Mouse (Mus musculus) erythroblast, embryonic 14.5 days (primary cell): ENCODE data around the gene Cacna1c. TPM values are rescaled to one million over a fixed set of nuclear protein-coding genes. Genes with fewer than 3 reads are reported as not detected.

Experiments used
- H3K27me3 ChIP-seq: 2 replicates; pipeline ENCODE4 v1.6.1; 2012; ENCODE audit warnings: inconsistent platforms; ENCODE audit not compliant: control insufficient read depth
- H3K36me3 ChIP-seq: 2 replicates; pipeline ENCODE4 v1.6.1; 2012; ENCODE audit warnings: mild to moderate bottlenecking, inconsistent platforms; ENCODE audit not compliant: control insufficient read depth
- H3K4me1 ChIP-seq: 2 replicates; pipeline ENCODE4 v1.6.1; 2012; ENCODE audit warnings: inconsistent platforms; ENCODE audit not compliant: control insufficient read depth
- H3K4me3 ChIP-seq: replicated peaks from 2 replicates; pipeline ENCODE3; 2012; ENCODE audit warnings: moderate library complexity, mild to moderate bottlenecking, inconsistent platforms
- H3K9me3 ChIP-seq: 2 replicates; pipeline ENCODE4 v1.6.1; 2012; ENCODE audit warnings: low read length, inconsistent platforms, mixed read lengths; ENCODE audit not compliant: control insufficient read depth
- GATA1 ChIP-seq: IDR thresholded peaks from 2 replicates; pipeline ENCODE4 v1.6.1; 2012; ENCODE audit warnings: low read length, inconsistent platforms, mixed read lengths
- TAL1 ChIP-seq: IDR thresholded peaks from 3 replicates; pipeline ENCODE4 v1.6.1; 2012; ENCODE audit warnings: low read length, inconsistent platforms, mixed read lengths
- polyA plus RNA-seq: library from polyadenylated mRNA; stranded (reverse); fragments of >175 nt; gene quantifications from 2 replicates; pipeline ENCODE4 v1.2.3, GENCODE M21; 2012

Gene Cacna1c
- polyA plus RNA-seq, 1 experiment = 0.14 TPM

- no peak overlapping the region for H3K4me3 ChIP-seq
- TF ChIP-seq GATA1 = no peak
- TF ChIP-seq TAL1 = no peak
- no peaks in the 10 kb centered on the region for H3K9me3 ChIP-seq
- H3K36me3 ChIP-seq = no peaks in the 10 kb centered on the region
- no peaks in the 10 kb centered on the region for H3K4me1 ChIP-seq
- H3K27me3 ChIP-seq = no peaks in the 10 kb centered on the region
These were observed 263.1 kb downstream of the Cacna1c start for GRCm38 (mm10) chr6:118933017-118933594.

DNA sequence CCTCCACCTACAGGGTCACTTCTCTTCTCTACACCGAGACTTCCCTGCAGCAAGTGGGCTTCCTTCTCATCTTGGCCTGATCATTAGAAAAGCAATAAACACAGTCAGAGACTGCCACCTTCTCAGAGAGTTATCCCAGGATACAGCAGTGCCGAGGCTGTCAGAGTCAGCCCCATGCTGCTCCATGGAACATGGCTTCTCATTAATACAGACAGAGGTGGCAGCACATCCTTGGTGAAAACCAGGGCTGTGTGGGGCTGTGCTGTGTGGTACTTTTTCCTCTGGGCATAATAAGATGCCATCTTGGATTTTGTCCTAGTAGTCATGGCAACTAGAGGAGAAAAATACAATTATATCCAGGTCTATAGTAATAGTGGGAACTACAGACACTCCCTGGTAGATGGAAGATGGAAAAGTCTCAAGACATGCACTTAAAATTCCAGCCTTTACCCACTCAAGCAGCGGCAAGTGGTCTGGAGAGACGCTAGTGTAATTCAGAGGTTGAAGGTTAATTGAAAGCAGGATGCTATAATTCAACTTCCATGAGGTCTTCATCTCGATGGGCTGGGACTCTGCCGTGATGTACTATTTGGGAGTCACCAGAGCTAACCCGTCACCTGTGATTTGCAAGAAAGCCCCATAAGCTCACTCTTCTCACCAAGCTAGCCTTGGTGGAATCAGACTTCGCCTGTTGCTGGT, 264.1 kb downstream of the Cacna1c start:
- Histone ChIP-seq H3K4me1 (no peaks in the 10 kb centered on the region), H3K9me3 (no peaks in the 10 kb centered on the region), H3K4me3 (no peak overlapping the region), H3K36me3 (no peaks in the 10 kb centered on the region), H3K27me3 (no peaks in the 10 kb centered on the region)
- TF ChIP-seq TAL1 (no peak), GATA1 (no peak)

DNA sequence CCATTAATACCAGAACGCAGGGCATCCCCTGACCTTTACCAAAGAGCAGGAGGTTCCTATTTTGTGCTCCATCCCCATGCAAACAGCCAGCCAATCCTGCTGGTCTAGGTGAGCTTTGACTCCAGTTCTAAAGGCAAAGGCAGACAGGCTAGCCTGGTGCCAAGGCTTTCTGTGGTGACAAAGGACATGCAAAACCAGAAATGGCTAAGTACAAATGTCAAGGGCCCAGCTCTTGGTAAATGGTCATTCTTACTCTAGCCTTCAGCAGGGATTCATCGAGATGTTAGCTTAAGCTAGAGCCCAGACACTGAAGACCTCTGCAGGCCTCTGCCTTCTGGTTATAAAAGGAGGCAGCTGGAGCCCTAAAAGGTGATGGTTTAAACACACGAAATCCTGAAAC, 269.5 kb downstream of the Cacna1c start:
- H3K36me3 ChIP-seq = no peaks in the 10 kb centered on the region
- H3K4me1 ChIP-seq = peaks cover 5% of the 10 kb centered on the region
- no peaks in the 10 kb centered on the region for H3K27me3 ChIP-seq
- H3K9me3 ChIP-seq = no peaks in the 10 kb centered on the region
- no peak overlapping the region for H3K4me3 ChIP-seq
- TF ChIP-seq GATA1 (no peak), TAL1 (no peak)

GRCm38 (mm10) chr6:118924426-118924825, 271.8 kb downstream of the Cacna1c start:
- no peak overlapping the region for H3K4me3 ChIP-seq
- H3K36me3 ChIP-seq = no peaks in the 10 kb centered on the region
- H3K9me3 ChIP-seq = no peaks in the 10 kb centered on the region
- H3K27me3 ChIP-seq = no peaks in the 10 kb centered on the region
- TF ChIP-seq GATA1 (no peak), TAL1 (no peak)
- peaks cover 5% of the 10 kb centered on the region for H3K4me1 ChIP-seq

GRCm38 (mm10) chr6:118923926-118924325, 272.3 kb downstream of the Cacna1c start:
- Histone ChIP-seq H3K4me3 (no peak overlapping the region), H3K9me3 (no peaks in the 10 kb centered on the region), H3K36me3 (no peaks in the 10 kb centered on the region), H3K27me3 (no peaks in the 10 kb centered on the region), H3K4me1 (peaks cover 5% of the 10 kb centered on the region)
- TF ChIP-seq GATA1 (no peak), TAL1 (no peak)

DNA sequence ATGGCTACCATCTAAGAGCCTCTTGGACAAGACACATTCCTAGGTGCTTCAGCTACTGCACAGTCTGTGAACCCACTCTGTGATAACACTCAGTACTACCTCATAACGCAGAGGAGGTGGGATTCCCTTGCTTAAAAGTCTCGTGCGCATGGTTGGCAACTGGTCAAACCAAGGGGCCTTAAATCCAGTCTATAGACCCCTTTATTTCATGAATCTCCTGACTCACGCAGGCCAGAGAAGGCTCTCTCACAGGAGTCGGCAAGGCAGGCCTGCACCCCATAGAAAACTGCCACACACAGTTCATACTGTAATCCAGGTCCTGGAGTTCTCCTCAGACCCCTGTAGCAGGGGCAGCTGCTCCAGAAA, 273.0 kb downstream of the Cacna1c start:
- no peaks in the 10 kb centered on the region for H3K9me3 ChIP-seq
- H3K36me3 ChIP-seq = no peaks in the 10 kb centered on the region
- no peak overlapping the region for H3K4me3 ChIP-seq
- H3K4me1 ChIP-seq = peaks cover 5% of the 10 kb centered on the region
- H3K27me3 ChIP-seq = no peaks in the 10 kb centered on the region
- no peak for TF ChIP-seq TAL1
- TF ChIP-seq GATA1 = no peak

DNA sequence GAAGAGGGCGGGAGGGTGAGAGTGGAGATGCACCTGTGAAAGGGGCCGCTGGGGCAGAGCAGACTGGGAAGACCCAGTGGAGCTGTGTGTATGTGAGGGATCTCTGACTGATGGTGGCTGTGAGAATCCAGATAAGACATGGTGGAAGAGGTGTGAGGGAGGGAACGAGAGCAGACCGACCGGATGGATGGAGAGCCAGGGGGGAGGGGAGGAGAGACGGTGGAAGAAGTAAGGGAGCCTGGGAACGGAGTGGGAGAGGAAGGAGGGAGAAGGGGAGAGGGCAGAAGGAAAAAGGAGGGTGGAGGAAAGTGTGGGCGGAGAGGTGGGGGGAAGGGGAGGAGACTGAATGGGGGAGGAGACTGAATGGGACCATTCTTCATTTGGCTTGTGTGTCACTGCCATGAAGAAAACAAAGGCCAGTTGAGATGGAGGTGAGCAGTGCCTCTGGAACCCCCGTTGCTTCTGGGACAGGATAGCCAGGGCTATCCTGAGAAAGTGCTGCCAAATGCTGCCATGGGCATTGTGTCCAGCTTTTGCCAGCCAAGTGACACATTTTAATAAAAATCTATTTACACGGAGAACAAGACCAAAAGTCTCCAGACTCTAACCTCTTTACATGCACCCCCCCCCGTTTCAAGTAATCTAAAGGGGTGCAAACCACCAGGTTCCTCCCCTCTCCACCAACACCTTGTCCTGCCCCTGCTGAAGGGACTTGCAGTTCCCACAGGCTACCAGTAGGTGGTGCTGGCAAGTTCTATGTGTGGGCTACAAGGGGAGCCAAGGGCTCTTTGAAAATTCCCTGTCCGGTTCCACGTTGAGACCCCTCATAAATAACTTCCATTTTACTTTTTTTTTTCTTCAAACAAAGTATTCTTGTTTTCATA, 273.6 kb downstream of the Cacna1c start:
- peaks cover 5% of the 10 kb centered on the region for H3K4me1 ChIP-seq
- TF ChIP-seq TAL1 (no peak), GATA1 (no peak)
- H3K27me3 ChIP-seq = no peaks in the 10 kb centered on the region
- H3K36me3 ChIP-seq = no peaks in the 10 kb centered on the region
- H3K9me3 ChIP-seq = no peaks in the 10 kb centered on the region
- no peak overlapping the region for H3K4me3 ChIP-seq

DNA sequence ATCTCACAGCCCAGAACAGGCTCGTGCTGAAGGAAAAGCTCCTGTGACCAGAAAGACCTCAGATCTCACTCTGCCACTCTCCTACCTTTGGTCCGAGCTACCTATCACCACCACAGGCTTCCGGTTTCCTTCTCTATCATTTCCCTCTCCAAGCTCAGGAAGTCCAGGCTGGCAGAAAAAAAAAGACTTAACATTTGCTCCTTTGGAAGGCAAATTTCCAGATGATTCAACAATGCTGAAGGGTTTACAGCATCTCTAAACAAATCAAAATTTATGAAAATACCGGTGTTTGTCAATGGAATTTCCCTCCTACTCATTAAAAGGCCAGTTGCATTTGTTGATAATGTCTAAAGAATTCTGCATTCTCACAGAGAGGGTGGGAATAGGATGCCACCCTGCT, 288.0 kb downstream of the Cacna1c start:
- Histone ChIP-seq H3K36me3 (no peaks in the 10 kb centered on the region), H3K27me3 (no peaks in the 10 kb centered on the region), H3K4me3 (no peak overlapping the region), H3K9me3 (peaks cover 4% of the 10 kb centered on the region; the same call in 1 of the 2 replicates), H3K4me1 (no peaks in the 10 kb centered on the region)
- TF ChIP-seq TAL1 (no peak), GATA1 (no peak)

GRCm38 (mm10) chr6:118907704-118908103, 288.5 kb downstream of the Cacna1c start:
- Histone ChIP-seq H3K36me3 (no peaks in the 10 kb centered on the region), H3K4me1 (no peaks in the 10 kb centered on the region), H3K27me3 (no peaks in the 10 kb centered on the region), H3K9me3 (peaks cover 4% of the 10 kb centered on the region; the same call in 1 of the 2 replicates), H3K4me3 (no peak overlapping the region)
- TF ChIP-seq TAL1 (no peak), GATA1 (no peak)
